ENCODE assay signal across 10 mouse cellular contexts in the genomic region with DNA sequence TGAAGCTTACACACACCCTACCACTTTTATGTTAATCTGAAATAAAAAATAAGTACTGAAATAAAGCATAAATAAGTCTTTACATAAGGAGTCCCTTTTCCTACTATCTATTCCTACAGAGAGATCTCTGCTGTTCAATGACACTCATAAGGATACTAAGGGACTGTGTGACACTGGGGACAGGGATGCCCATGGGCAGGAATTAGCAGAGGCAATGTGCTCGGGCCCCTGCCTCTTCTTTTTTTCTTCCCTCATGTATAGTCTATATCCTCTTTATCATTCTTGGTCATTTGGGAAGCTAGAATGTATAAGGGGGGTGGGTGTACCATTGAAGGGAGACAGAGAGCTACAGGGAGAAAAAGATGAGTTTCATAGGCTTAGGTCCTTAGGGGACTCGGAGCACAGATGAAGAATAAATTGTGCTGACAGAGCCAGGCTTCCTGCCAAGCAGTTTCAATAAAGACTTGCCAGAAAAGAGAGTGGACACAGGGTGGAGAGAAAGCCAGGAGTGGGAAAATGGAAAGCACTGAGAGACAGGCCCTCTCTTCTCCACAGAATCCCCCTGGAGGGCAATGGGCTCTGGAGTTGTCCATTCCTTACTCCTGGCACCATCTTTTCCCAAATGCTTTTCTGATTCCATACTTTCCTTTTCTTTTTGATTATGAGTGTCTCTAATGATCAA.
A peak's percentile ranks its signal among the peaks of the same experiment; 100 is the strongest.
DNase-seq lines count a peak whose midpoint lies in the region; ATAC-seq lines count a peak whose summit lies in the region.
"Had no signal": no experiment of that assay in that cellular context is flagged by ENCODE, and none has a peak within 500 bp of the region (broad histone marks: within the 10 kb centered on the region; RNA-seq: fewer than 3 reads in every experiment).

No protein-coding gene starts in this region.

- H3K4me2 ChIP-seq in midbrain, embryonic 14.5 days (ENCODE audit: low read length): no peak overlapping the region
- H3K4me2 ChIP-seq in neural tube, embryonic 14.5 days (ENCODE audit: low read depth, low read length): no peak overlapping the region
- H3K4me2 ChIP-seq: liver, embryonic 12.5 days had no signal

- no peaks in the 10 kb centered on the region for H3K4me1 ChIP-seq in heart, embryonic 10.5 days
- H3K4me1 ChIP-seq in midbrain, embryonic 14.5 days (ENCODE audit: control insufficient read depth, insufficient read depth, low read length): no peaks in the 10 kb centered on the region
- no peaks in the 10 kb centered on the region for H3K4me1 ChIP-seq in midbrain, embryonic 10.5 days
- no peaks in the 10 kb centered on the region for H3K4me1 ChIP-seq in neural tube, embryonic 14.5 days (ENCODE audit: control insufficient read depth, insufficient read depth, low read length)
- H3K4me1 ChIP-seq: liver, embryonic 12.5 days had no signal

- no peaks in the 10 kb centered on the region for H3K9me3 ChIP-seq in heart, embryonic 10.5 days
- no peaks in the 10 kb centered on the region for H3K9me3 ChIP-seq in midbrain, embryonic 14.5 days (ENCODE audit: control insufficient read depth, low read length)
- H3K9me3 ChIP-seq in midbrain, embryonic 10.5 days (replicated peaks): no peaks in the 10 kb centered on the region
- no peaks in the 10 kb centered on the region for H3K9me3 ChIP-seq in neural tube, embryonic 14.5 days (ENCODE audit: control insufficient read depth, low read length)
- H3K9me3 ChIP-seq: liver, embryonic 12.5 days had no signal

- no peak overlapping the region for H3K4me3 ChIP-seq in heart, embryonic 10.5 days
- H3K4me3 ChIP-seq in midbrain, embryonic 14.5 days (replicated peaks; ENCODE audit: low read depth, low read length): no peak overlapping the region
- H3K4me3 ChIP-seq in midbrain, embryonic 10.5 days: no peak overlapping the region
- no peak overlapping the region for H3K4me3 ChIP-seq in neural tube, embryonic 14.5 days (ENCODE audit: low read depth, low read length)
- H3K4me3 ChIP-seq: liver, embryonic 12.5 days had no signal

- no peak overlapping the region for H3K9ac ChIP-seq in midbrain, embryonic 14.5 days (replicated peaks; ENCODE audit: low read length)
- no peak overlapping the region for H3K9ac ChIP-seq in neural tube, embryonic 14.5 days (replicated peaks; ENCODE audit: low read depth, low read length)
- H3K9ac ChIP-seq: liver, embryonic 12.5 days had no signal

- no peak overlapping the region for H3K27ac ChIP-seq in heart, embryonic 10.5 days
- H3K27ac ChIP-seq in midbrain, embryonic 14.5 days (replicated peaks; ENCODE audit: low read depth, low read length): no peak overlapping the region
- H3K27ac ChIP-seq in midbrain, embryonic 10.5 days (replicated peaks): no peak overlapping the region
- H3K27ac ChIP-seq in neural tube, embryonic 14.5 days (ENCODE audit: low read depth, low read length): no peak overlapping the region
- H3K27ac ChIP-seq: liver, embryonic 12.5 days had no signal

- DNase-seq in heart, adult 8-10 months (ENCODE audit: low spot score): peak; percentile 0
- no peak for DNase-seq in heart, embryonic 10.5 days (ENCODE audit: low spot score)
- peak; percentile 39 for DNase-seq in midbrain, embryonic 14.5 days
- no peak for DNase-seq in midbrain, embryonic 10.5 days (ENCODE audit: low spot score)
- DNase-seq in kidney, adult 8-10 months: peak; percentile 2 to 20
- DNase-seq in thymus, postnatal 0 days (ENCODE audit: low spot score): no peak
- DNase-seq: thymus, adult 18-20 months had no signal

- 75% methylated on average over 2 of the region's 2 CpGs for WGBS in heart, embryonic 10.5 days
- WGBS in midbrain, embryonic 14.5 days: 54% methylated on average over 2 of the region's 2 CpGs
- WGBS in midbrain, embryonic 10.5 days: 77% methylated on average over 2 of the region's 2 CpGs
- WGBS in neural tube, embryonic 14.5 days: 22% methylated on average over 2 of the region's 2 CpGs

- no peaks in the 10 kb centered on the region for H3K36me3 ChIP-seq in heart, embryonic 10.5 days
- H3K36me3 ChIP-seq in midbrain, embryonic 14.5 days (ENCODE audit: control insufficient read depth, insufficient read depth, low read length): no peaks in the 10 kb centered on the region
- no peaks in the 10 kb centered on the region for H3K36me3 ChIP-seq in midbrain, embryonic 10.5 days
- H3K36me3 ChIP-seq in neural tube, embryonic 14.5 days (ENCODE audit: control insufficient read depth, insufficient read depth, low read length): no peaks in the 10 kb centered on the region
- H3K36me3 ChIP-seq: liver, embryonic 12.5 days had no signal

- H3K27me3 ChIP-seq in heart, embryonic 10.5 days (ENCODE audit: insufficient read depth, poor library complexity, severe bottlenecking): no peaks in the 10 kb centered on the region
- H3K27me3 ChIP-seq in midbrain, embryonic 14.5 days (ENCODE audit: control insufficient read depth, insufficient read depth, low read length): no peaks in the 10 kb centered on the region
- H3K27me3 ChIP-seq in midbrain, embryonic 10.5 days (ENCODE audit: low read depth, poor library complexity, severe bottlenecking): peaks cover 26% of the 10 kb centered on the region
- H3K27me3 ChIP-seq in neural tube, embryonic 14.5 days (ENCODE audit: control insufficient read depth, insufficient read depth, low read length): no peaks in the 10 kb centered on the region
- H3K27me3 ChIP-seq: liver, embryonic 12.5 days had no signal

- ATAC-seq in midbrain, embryonic 14.5 days (ENCODE audit: low FRiP score, low TSS enrichment): peak; percentile 58; the same call in 1 of the 2 replicates
- ATAC-seq in neural tube, embryonic 14.5 days (ENCODE audit: low read depth): peak; percentile 90
- ATAC-seq in CD4-positive, CD25-positive, alpha-beta regulatory T cell, adult 4 months: no peak
- ATAC-seq: liver, embryonic 12.5 days had no signal

Comparison
In these comparisons a context has a peak if more than half of its experiments do, and no peak if none do; other contexts are left out.
1. DNase-seq: peak in heart, adult 8-10 months (single experiment), midbrain, embryonic 14.5 days (single experiment) and kidney, adult 8-10 months (2 of 2); none in heart, embryonic 10.5 days (single experiment), midbrain, embryonic 10.5 days (single experiment) and thymus, postnatal 0 days (single experiment).